ENCODE assay signal across 17 mouse cellular contexts in genomic region chr8:93868486-93869221, GRCm38 (mm10). TPM values are rescaled to one million over a fixed set of nuclear protein-coding genes. Genes with fewer than 3 reads are reported as not detected.
"Had no signal": no experiment of that assay in that cellular context is flagged by ENCODE, and none has a peak within 500 bp of the region (broad histone marks: within the 10 kb centered on the region; RNA-seq: fewer than 3 reads in every experiment).

No protein-coding gene starts in this region.

- H3K9me3 ChIP-seq: limb, embryonic 15.5 days; liver, embryonic 12.5 days; midbrain, embryonic 12.5 days; neural tube, embryonic 12.5 days had no signal

- H3K4me2 ChIP-seq: limb, embryonic 15.5 days; liver, embryonic 12.5 days; lung, embryonic 14.5 days; midbrain, embryonic 12.5 days; neural tube, embryonic 12.5 days had no signal

- H3K4me1 ChIP-seq: limb, embryonic 15.5 days; liver, embryonic 12.5 days; megakaryocyte, embryonic 14.5 days; midbrain, embryonic 12.5 days; neural tube, embryonic 12.5 days had no signal

- H3K27me3 ChIP-seq: limb, embryonic 15.5 days; liver, embryonic 12.5 days; megakaryocyte, embryonic 14.5 days; midbrain, embryonic 12.5 days; neural tube, embryonic 12.5 days had no signal

- H3K4me3 ChIP-seq: limb, embryonic 15.5 days; liver, embryonic 12.5 days; megakaryocyte, embryonic 14.5 days; midbrain, embryonic 12.5 days; myocyte; neural tube, embryonic 12.5 days had no signal

- H3K27ac ChIP-seq: limb, embryonic 15.5 days; liver, embryonic 12.5 days; midbrain, embryonic 12.5 days; neural tube, embryonic 12.5 days had no signal

- H3K9ac ChIP-seq: limb, embryonic 15.5 days; liver, embryonic 12.5 days; lung, embryonic 14.5 days; midbrain, embryonic 12.5 days; neural tube, embryonic 12.5 days had no signal

- ATAC-seq: liver, embryonic 12.5 days had no signal

- H3K36me3 ChIP-seq: limb, embryonic 15.5 days; liver, embryonic 12.5 days; neural tube, embryonic 12.5 days had no signal

- DNase-seq: kidney, postnatal 10 days; layer of hippocampus, adult 9-11 months; layer of hippocampus, postnatal 36 days; lung, embryonic 14.5 days; lung, postnatal 10 days; lung, postnatal 4 days; right cerebral cortex, postnatal 4 days; spleen, adult 18-20 months; thymus, adult 18-20 months; thymus, postnatal 25 days had no signal

RNA-seq across cellular contexts. Expression of gene Gnao1, which starts 58.9 kb away (rescaled TPM):
- total RNA-seq: neutrophil, adult 5-6 weeks had no signal
